Mouse (Mus musculus) ES-E14 (cell line): ENCODE results near the gene Ahctf1.

Source experiments
- HCFC1 ChIP-seq: IDR thresholded peaks from 2 replicates; pipeline ENCODE4 v1.6.1; 2012; ENCODE audit warnings: low read length, inconsistent platforms, borderline replicate concordance; ENCODE audit not compliant: insufficient read depth
- ZC3H11A ChIP-seq: IDR thresholded peaks from 2 replicates; pipeline ENCODE4 v1.6.1; 2012; ENCODE audit warnings: low read depth, mild to moderate bottlenecking, inconsistent platforms, low read length, borderline replicate concordance

DNA sequence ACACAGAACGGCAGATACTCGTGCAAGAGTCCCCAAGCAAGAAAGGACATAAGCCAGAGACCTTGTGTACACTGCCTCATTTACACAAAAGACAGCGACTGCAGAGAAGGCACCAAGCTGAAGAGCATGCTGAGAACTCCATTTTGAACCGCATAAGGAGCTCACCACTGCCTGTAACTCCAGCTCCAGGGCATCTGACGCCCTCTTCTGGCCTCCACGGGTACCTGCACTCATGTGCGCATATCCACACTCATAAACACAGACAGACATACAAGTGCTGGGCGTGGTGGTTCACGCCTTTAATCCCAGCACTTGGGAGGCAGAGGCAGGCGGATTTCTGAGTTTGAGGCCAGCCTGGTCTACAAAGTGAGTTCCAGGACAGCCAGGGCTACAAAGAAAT, 74.8 kb downstream of the Ahctf1 start:
- TF ChIP-seq HCFC1 (no peak), ZC3H11A (no peak)
